Mouse (Mus musculus) lung, postnatal 14 days (tissue): ENCODE measurements around the gene 4930412O13Rik.

ENCODE experiments used
- DNase-seq: peaks from one replicate; pipeline ENCODE4 v3.0.0; 2021

Gene 4930412O13Rik

DNA sequence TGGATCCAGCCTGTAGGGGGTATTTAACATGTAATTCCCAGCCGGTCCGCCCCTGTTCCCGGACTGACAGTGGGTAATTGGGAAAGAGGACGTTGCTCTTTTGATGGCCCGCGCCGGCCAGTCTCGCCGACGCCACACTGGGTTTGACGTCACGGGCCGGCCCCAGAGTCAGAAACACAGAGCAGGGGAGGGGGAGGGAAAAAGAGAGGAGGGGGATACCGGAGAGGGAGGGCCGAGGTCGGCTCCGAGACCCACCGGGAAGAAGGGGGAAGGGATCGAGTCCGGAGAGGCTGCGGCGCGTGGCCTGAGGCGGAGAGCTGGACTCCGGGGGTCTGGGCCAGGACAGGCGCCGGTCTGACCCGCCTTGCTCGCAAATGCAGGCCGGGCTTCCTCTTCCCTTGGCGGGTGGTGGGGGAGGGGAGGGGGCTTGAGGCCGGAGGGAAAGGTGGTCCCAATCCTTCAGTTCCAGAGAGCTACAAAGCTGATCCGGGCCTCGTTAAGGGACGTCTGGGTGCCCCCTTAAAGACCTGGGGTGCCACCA is at the start of gene 4930412O13Rik:
TSS of gene 4930412O13Rik (plus strand) at position 202 of the 541 bp plus-strand sequence.
- no peak for DNase-seq

DNA sequence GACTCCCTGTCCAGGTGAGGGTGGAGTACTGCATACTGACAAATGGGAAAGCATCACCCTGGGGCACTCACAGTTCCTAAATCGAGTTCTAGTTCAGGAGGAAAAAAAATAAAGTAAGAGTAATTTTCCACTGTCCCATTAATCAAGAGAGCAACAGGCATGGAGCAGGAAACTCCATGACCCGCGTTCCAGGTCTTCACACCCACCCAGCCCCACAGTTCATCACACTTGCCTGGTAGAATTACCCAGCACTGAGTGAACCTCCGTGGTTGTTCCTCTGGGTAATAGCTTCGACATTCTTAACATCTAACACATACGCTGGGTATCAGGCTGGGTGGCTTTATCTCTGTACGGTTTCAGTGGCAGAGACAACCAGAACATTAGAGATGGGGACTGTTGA is 47.3 kb upstream of the 4930412O13Rik start:
- DNase-seq = no peak

DNA sequence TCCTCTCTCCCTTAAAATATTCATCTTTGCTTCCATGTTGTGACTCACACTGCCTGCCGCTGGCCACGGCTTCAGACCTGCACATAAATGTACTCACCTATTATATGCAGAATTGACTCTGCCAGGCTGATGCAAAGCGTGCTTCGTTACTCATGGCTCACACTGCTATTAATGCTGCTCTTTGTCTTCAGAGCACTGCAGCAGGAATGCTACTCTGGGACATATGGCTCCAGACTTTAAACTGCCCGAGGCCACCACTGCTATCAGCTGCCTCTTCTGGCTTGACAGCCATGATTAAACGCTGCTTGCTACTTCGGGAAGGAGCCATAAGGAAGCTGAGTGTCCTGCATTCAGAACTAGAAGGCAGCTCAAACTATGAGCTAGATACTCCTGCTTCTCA is 45.9 kb upstream of the 4930412O13Rik start:
- DNase-seq = no peak

DNA sequence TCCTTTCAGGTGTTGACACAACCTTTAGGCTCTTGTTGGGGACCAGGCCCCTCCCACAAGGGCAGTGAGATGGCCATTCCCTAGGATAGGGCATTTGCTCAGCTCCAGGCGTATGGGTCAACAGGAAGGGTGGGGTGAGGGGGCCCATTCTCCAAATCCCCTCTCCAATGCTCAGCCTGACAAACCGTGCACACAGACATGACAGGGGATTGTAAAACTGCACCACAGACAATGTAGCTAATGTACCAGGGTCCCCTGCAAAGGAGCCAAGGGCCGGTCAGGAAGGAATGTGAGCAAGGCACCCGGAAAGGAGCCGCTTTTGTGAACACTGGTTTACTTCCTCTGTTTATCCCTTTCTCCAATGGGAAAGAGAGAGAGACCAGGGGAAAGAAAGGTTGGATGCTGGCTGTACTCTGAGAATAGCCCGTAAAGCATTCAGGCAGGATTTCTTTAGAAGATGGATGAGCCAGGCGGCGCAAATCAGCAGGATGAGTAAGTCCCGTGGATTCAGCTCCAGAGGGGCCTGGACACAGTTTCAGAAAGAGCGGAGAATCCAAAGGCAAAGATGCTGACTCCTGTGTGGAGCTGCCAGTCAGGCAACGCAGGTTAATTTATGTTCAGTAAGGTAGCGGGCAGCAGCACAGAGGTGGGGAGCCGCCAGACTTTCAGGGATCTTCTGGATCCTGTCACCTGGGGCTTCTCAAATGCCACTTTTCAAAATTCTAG is 28.0 kb upstream of the 4930412O13Rik start:
- no peak for DNase-seq

DNA sequence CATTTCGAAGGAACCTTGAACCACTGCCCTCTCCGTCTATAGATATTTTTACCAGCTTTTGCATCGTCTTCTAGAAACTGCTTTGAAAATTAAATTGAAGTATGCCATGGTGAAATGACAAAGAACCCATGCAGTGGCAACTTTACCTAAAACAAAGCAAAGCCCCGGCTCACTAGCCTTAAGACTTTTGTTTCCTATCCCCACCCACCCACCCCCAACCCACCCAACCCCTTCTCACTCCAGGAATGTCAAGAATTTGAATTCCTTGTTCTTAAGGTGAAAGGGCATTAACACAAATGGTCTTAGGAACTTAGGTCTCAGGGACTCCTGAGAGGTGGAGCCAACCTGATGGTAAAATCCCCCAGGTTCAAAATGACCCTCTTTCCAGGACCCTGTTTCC is 25.2 kb upstream of the 4930412O13Rik start:
- DNase-seq = no peak

DNA sequence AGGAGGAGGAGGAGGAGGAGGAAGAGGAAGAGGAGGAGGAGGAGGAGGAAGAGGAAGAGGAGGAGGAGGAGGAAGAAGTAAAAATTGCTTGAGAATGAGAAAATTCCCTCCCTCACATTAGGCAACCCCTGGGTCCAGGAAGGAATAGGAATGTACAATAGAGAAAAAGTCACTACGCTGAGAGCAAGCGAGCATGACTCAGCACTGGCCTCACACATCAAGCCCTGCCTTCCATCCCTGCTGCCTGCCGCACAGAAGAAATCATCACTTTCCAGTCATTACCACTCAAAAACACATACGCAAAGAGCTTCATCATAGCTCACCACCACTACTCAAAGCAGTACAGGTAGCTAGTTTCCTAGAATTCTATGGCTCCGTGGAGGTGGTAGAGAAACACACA is 20.4 kb upstream of the 4930412O13Rik start:
- no peak for DNase-seq

DNA sequence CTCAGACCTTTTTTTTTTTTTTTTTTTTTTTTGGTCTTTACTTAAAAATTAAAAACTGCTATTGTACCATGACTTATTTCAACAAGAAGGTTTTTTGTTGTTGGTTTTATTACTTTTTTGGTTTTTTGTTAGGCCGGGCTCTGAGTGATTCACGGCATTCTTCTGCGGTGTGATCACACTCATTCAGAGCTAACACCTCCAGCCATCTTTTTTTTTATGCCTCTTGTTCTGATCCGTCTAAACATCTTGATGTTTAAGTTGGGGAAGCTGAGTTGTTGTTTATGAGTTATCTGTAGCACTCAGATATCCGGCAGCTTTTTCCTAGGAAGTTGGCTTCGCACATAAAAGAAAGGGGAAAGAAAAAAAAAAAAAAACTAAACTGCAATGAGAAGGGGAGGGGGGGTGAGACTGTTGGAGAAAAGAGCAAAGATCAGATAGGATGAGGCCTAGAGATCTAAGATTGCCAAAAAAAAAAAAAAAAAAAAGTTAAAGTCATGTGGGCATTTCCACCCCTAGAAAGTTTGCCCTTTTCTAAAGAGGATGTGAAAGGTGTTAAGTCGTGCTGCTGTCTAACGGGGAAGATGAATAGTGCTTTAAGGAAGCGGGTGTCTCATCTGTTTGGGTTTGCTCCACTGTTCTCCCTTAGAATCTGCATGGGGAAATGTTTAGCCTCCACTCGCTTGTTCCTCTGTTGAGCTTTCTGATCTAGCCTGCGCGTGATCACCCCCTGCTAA is 13.8 kb upstream of the 4930412O13Rik start:
- no peak for DNase-seq

DNA sequence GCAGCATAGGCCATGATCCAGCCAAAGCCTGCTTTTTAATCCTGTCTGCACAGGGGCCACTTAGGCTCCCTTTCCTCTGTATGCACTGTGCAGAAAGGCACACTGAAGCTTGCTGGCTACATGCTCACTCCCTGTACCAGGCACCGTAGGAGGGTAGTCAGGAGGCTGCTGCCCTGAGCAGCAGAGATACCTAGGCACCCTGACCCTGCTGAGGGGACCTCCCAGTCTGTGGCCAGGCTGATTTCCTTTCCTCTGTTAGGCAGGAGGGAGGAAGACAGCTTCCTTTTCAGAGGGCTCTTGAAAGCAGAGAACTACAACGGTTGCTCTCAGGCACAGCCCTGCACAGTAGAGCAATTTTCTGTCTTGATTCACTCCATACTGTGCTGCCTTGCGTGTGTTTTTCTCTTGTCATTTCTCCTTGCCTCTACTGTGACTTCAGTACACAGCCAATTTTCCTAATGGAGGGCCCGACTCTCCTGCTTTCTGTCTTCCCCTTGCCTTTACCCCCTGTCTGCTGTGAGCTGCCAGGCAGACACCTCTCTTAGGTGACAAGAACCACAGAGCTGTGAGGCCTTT is 9.8 kb upstream of the 4930412O13Rik start:
- no peak for DNase-seq

DNA sequence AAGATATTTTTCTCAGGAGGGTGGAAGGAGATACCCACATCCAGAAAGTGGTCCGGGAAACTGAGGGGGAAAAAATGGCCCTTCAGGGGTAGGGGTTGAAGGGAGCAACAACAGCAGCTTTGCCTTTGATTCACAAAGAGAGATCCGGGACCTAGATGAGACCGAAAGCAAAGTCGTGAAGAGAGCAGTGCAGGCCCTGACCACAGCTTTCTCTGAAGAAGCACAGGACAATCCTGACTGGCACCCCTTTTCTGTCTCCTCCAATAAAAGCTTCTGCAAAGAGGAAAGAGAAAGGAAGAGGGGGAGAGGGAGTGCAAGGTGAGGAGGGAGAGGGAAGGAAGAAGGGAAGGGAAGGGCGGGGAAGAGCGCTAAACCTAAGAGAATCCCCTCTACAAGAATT is 9.3 kb upstream of the 4930412O13Rik start:
- DNase-seq = no peak

DNA sequence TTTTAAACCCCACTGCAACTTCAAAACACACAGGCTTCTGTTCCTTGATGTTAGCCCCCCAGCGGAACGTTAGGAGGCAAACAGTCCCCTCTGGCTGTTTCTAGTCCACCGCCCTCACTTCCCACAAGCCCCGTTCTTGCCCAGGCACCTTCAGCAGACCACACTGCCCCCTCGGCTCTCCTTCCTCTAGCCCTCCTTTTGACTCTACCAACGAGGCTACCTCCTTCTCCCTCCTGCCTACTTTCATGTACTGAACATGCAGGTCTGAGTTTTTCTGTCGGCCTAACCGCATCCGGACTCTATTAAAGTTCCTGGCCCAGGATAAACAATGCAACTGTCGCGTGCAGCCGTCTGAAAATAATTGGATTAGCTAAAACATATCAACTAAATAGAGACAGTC is 8.4 kb upstream of the 4930412O13Rik start:
- no peak for DNase-seq

DNA sequence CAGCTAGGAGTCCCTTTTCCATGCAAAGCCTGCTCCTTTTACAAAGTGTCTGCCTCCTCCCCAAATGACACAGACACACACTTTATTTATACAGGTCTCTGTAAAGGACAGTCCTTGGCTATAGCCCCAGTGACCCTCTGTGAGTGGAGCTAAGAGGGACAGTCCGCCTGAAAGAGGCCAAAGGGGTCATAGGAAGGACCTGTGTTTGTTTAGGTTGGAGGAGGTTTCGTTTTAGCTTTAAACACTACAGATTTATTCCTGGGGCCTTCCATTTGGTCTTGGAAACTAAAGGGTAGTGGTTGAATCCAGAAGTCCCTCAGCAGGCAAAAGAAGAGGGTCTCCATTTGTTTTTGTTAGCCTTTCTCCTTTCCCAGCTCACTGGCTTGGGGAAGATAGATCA is 7.3 kb upstream of the 4930412O13Rik start:
- DNase-seq = no peak

DNA sequence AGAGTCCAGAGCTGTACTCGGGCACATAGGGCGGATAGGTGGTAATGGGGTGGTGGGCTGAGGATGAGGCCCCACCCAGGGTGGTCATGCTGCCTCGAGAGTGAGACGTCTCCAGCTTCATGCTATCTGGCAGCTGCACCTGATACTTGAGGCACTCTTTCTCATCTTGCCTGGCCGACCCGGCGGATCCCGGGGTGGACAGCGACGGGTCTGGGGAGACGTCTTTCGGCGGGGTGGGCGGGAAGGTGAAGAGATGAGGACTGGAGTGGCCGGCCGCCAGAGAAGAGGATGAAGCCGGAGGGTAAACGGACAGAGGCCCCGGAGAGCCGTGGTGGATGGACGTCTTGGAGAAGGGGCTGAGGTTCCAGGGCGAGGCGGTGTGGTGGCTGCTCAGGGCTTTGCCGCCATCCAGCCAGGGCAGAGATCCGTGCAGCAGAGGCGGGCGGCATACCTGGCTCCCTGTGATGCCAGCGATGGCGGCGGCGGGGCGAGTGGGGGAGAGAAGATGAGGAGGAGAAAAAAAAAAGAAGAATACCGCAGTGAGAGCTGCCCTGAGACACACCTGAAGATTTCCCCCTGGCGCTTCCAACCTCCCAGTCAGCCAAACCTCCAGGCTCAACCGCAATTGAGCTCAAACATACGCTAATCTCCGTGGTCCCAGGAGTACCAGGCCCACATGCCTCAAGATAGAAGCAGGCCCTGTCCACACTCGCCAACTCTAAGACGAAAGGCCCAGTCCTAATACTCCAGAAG is 6.4 kb upstream of the 4930412O13Rik start:
- DNase-seq = no peak

DNA sequence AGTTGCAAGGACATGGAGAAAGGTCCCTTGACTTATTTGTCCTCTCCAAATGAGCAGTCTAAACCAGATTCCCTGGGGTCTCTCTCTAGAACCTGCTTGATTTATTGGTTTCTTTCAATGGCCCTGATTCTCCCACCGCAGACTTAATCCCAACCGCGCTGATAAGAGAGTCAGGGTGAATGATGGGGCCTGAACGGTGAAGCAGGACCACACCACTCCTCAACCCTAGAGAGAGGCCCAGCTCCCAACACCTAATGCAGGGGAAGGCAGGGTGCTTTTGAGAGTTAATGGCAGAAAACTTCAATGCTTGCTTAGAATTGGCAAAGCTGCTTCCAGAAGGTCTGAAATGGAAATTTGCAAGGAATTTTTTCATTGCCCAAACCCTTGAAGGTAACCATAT is 5.8 kb upstream of the 4930412O13Rik start:
- DNase-seq = no peak

DNA sequence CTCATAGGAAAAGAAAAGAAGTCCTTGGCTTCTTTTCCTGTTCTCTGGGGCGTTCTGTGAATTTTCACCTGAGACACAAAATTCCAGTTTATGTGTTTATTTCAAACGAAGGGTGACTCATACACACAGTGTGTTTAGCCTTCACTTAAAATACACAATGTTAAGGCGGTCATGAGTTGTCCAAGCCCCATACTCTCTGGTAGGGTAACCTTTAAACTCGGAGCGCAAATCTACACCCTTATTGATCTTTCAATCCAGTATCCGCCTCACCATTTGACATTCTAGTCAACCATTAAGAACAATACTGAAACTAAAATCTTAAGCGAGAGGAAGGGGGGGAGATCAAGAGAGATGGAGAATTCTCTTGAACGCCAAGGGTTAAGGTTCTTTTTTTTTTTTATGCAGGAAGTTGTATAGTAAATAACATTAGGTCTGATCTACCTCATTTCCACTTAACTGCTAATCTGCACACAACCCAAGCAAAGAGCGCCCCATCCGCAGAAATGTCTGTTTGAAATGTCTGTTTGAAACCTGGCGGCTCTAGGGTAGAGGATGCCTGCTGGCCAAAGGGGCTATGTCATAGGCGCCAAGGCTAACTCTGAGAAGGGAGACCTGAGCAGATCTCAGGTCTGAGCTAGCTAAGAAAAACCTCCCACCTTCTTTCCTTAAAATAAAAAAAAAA is 5.2 kb upstream of the 4930412O13Rik start:
- no peak for DNase-seq

DNA sequence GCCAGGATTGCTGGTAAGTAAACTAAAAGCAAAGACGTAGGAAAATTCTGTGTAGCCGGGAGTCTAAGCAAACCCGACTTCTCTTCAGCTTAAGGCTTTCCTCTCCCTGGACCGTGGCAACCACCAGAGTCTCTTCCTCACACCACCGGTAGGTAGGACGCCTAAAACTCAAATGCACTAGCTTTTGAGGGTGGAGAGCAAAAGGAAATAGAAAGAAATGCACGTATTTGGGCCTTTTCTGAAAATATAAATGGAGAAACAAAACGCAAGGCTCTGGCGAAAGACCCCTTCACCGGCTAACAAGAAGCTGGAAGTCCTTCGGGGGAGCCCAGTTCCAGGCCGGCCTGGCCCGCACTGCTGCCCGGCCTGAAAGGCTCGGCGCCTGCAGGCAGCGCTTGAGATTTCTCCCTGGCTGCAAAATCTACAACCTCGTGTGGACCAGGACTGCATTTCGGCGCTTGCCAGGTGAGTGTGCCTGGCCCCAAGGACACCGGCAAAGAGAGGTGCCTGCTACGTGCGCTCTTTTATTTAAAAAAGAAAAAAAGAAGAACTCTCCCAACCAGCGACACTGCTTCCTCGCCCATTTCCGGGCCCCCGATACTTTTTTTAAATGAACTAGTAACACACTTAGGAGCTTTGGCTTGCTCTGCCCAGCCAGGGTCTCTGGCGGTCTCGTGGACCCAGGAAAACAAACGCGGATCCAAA is 4.3 kb upstream of the 4930412O13Rik start:
- no peak for DNase-seq

DNA sequence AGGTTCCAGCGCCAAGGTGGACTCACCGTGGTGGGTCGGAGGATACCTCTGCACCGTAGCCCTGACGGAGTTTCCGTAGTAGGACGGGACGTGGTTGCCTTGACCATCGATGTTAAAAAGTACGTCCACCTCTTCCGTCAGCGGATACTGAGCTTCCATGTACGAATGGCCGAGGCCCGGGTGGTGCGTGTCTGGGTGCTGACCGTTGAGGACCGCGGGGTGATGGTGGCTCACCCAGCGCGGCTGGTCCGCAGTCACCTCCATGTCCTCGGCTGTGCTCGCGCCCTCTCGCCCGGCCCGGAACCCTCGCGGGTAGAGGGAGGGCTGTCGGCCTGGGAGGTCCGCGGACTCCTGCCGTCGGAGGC is 3.7 kb upstream of the 4930412O13Rik start:
- no peak for DNase-seq

DNA sequence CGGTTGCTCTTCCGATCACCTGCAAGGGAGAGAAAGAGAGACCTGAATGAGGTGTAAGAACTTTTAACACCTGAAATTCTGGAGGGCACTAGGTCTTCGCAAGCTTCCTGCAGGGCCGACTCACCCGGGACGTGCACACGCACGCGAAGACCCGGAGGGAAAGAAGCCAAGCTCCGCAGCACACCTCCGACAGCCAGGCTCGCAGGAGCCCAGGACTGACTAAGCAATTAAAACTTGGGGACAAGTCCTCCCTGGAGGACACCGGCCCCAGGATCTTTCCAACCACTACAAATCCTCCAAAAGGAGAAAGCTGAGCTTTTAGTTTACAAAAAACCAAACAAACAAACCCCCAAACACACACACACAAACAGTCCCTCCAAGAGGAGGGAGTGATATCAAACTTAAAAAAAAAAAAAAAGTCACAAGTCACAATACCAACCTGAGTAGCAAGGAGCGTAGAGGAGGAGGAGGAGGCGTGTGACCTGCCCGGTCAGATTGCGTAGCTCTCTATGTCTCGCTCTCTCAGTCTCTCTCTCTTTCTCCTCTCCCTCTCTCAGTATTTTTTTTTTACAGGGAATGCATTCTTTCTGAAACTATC is 3.0 kb upstream of the 4930412O13Rik start:
- no peak for DNase-seq

DNA sequence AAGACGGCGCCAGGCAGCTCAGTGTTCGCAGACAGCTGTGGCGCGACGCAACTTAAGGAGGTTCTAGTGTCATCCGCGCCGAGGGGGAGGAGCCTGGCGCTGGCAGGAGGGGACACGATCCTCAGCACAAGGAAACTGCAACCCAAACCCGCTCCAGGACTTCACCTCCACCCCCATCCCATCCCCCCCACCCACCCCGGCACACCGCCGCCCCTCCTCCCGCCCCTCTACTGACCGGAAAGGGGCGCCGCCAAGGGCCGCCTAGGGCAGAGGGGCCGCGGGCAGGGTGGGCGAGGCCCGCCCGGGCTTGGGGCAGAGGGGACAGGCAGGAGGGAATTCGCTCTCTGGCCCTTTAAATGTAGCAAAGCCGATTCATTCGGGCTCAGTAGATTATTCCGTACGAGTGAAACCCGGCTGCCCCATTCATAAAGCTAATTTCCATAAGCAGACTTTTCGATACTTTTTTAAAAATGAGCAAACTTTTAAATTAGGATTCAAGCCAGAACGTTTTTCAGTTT is 2.4 kb upstream of the 4930412O13Rik start:
- peak; percentile 70 for DNase-seq

DNA sequence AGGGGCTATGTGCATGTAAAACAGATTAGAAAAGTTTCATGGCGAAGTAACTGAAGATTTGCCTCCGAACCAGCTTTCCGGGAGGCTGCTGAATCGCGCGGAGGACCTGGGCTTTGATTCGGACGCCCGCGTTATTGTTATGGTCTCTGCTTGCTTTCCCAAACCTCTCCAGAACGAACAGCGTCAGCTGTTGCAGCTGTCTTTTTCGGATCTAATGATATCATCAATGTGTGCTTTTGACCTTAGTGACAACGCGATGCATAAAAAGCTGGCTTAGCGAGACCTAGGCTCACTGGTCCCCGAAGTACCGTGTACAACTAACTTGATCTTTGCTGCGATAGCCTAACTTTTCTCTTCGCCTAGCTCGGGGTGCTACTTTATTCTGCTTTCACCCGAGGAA is 2.0 kb upstream of the 4930412O13Rik start:
- DNase-seq = no peak

DNA sequence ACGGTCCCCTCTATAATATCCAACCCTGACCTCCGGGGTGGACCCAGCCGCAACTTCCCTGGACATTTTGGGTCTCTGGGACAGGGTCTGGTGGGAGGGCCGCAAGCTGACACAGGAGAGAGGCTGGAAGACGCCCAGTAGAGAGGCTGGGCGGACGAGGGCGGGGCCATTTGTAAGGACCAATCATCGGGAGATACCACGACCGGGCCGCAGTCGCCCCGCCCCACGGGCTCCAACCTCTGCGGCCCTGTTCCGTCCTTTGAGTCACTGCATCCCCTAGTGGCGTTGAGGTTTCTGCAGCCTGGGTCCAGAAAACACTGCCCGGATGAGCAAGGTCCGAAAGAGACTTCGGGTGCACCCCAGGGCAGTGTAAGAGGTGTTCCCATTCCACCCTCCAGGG is 1.6 kb upstream of the 4930412O13Rik start:
- DNase-seq = peak; percentile 95

DNA sequence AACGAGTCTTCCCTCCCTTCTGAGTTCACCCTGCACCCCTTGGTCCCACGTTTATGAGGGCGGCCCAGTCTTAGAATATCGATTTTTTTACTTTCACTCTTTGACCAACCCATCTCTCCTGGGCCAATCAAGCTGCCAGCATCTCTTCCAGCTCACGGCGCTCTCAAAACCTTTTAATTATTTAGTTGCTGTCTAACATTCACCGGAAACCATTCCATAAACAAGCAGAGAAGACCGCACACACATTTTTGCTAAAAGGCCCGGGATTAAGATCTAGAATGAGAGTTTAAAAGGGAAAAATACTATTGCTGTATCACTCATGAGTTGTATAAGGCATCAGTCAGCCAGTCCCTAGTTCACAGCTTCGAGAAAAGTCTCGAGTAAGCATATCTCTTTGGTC is 781 bp upstream of the 4930412O13Rik start:
- no peak for DNase-seq
